Mouse (Mus musculus) B cell, adult 62 days (primary cell): ENCODE data around the gene Pigt. TPM values are rescaled to one million over a fixed set of nuclear protein-coding genes. Genes with fewer than 3 reads are reported as not detected.

ENCODE experiments used
- total RNA-seq: library from RNA; stranded (reverse); gene quantifications from 4 replicates; pipeline ENCODE4 v1.2.4, GENCODE M21; 2023

Gene Pigt
- total RNA-seq, result 66.6 to 71.3 TPM (median 70.8 TPM) in 4 replicates

GRCm38 (mm10) chr2:164496847-164497690 lies at the start of gene Pigt:
Pigt (plus strand) TSS chr2:164497520.

GRCm38 (mm10) chr2:164456864-164457300 lies 40.4 kb upstream of the Pigt start, which contains the start of gene Sys1:
Sys1 (plus strand) TSS chr2:164456964.

DNA sequence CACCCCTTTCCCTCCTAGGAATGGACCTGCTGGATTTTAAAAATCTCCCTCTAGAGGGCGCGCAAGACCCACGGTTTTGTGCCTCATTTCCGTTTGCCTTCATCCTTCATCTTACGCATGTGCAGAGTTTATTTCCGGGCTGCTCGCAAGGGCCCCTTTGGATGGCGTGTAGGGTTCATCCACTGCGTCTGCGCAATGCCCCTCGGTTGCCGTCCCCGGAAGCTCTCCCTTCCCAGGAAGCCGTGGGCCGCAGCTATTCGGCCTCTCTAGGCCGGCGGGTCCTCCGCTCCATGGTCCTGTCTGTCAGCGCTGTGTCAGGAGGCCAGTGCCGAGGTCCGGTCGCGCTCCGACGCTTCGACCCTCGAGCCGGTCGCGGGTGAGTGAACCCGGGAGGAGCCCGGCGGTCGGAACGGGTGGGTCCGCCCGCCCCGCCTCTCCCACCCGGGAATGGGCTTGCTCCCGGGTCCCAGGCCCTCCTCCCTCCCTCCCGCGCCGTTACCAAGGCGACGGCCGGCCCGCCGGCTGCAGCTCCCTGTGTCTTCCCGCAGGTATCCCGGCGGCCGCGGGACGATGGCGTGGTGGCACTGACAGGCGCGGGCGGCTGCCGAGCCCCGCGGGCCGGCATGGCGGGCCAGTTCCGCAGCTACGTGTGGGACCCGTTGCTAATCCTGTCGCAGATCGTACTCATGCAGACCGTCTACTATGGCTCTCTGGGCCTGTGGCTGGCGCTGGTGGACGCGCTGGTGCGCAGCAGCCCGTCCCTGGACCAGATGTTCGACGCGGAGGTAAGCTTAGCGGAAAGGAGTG lies 36.4 kb upstream of the Pigt start, which contains the start of gene Gm20458:
TSS of gene Gm20458 (plus strand) at position 223 of the 807 bp plus-strand sequence.

GRCm38 (mm10) chr2:164473624-164474023 lies 23.7 kb upstream of the Pigt start, which contains the start of gene Trp53tg5:
Trp53tg5 (minus strand) TSS chr2:164473724.

DNA sequence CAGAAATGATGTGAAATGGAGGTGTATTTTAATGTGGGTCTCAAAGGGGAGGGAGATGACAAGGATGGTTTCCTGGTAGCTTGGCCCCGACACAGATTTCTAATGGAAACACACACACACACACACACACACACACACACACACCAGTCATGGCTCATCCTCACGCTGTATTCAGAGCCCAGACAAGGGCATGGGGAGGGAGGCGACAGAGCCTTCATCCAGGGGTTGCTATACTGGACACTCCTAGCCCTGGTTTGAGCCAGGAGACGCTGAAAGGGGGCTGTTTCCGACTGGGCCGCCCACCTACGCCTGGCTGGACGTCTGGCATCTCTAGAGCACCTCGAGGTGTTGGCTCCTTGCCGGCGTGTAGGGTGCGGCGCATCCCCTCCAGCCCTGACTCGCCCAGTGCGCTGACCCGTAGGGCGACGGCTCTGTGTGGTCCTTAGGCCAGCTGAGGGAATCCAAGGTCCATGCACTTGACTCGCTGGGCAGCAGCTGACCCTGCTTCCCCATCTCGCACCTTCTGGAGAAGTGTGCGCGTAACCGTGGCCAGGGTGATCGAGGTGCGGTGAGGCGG lies 11.6 kb upstream of the Pigt start, which contains the start of gene Dbndd2:
TSS of gene Dbndd2 (plus strand) at position 426 of the 577 bp plus-strand sequence.

Other genes starting within 250 kb of the Pigt start
- gene Svs3b, start 240.9 kb upstream of the Pigt start, total RNA-seq, result not detected in 4 replicates
- gene Svs4, start 219.1 kb upstream of the Pigt start, total RNA-seq, result not detected in 4 replicates
- not detected in 4 replicates for gene Svs3a, start 208.3 kb upstream of the Pigt start, total RNA-seq
- not detected in 4 replicates for gene Svs6, start 180.8 kb upstream of the Pigt start, total RNA-seq
- gene Svs5, start 164.8 kb upstream of the Pigt start, total RNA-seq, result not detected in 4 replicates
- 4.5 to 7.4 TPM (median 7.1 TPM) in 4 replicates for gene Slpi, start 108.4 kb upstream of the Pigt start, total RNA-seq
- gene Rbpjl, start 94.4 kb upstream of the Pigt start, total RNA-seq, result 0.54 to 0.64 TPM (median 0.60 TPM) in 3 of 4 replicates, not detected in the other
- gene Matn4, start 92.4 kb upstream of the Pigt start, total RNA-seq, result 0.18 to 0.46 TPM (median 0.39 TPM) in 4 replicates
- 166 to 182 TPM (median 177 TPM) in 4 replicates for gene Sdc4, start 53.6 kb upstream of the Pigt start, total RNA-seq
- 54.0 to 63.8 TPM (median 57.4 TPM) in 4 replicates for gene Sys1, start 40.6 kb upstream of the Pigt start, total RNA-seq
- 1.6 to 4.9 TPM in 2 of 4 replicates, not detected in the others for gene Gm20458, start 36.6 kb upstream of the Pigt start, total RNA-seq
- gene Trp53tg5, start 23.8 kb upstream of the Pigt start, total RNA-seq, result not detected in 4 replicates
- gene Dbndd2, start 11.4 kb upstream of the Pigt start, total RNA-seq, result 2.6 to 8.5 TPM (median 4.7 TPM) in 4 replicates
- gene Wfdc2, start 64.9 kb downstream of the Pigt start, total RNA-seq, result not detected in 4 replicates
- gene Spint3, start 75.9 kb downstream of the Pigt start, total RNA-seq, result not detected in 4 replicates
- gene Wfdc6a, start 87.9 kb downstream of the Pigt start, total RNA-seq, result not detected in 4 replicates
- gene Eppin, start 96.1 kb downstream of the Pigt start, total RNA-seq, result not detected in 4 replicates
- not detected in 4 replicates for gene Wfdc6b, start 116.0 kb downstream of the Pigt start, total RNA-seq
- gene Wfdc8, start 116.1 kb downstream of the Pigt start, total RNA-seq, result not detected in 4 replicates
- not detected in 4 replicates for gene Wfdc16, start 141.3 kb downstream of the Pigt start, total RNA-seq
- gene Wfdc10, start 158.5 kb downstream of the Pigt start, total RNA-seq, result 1.5 TPM in 1 of 4 replicates, not detected in the others
- gene Wfdc9, start 159.1 kb downstream of the Pigt start, total RNA-seq, result not detected in 4 replicates
- not detected in 4 replicates for gene Wfdc11, start 176.6 kb downstream of the Pigt start, total RNA-seq
- not detected in 4 replicates for gene Wfdc13, start 187.6 kb downstream of the Pigt start, total RNA-seq
- not detected in 4 replicates for gene Spint4, start 201.0 kb downstream of the Pigt start, total RNA-seq
- gene Spint5, start 217.8 kb downstream of the Pigt start, total RNA-seq, result not detected in 4 replicates
- gene Wfdc3, start 248.4 kb downstream of the Pigt start, total RNA-seq, result not detected in 4 replicates
- 38.4 to 45.2 TPM (median 42.9 TPM) in 4 replicates for gene Dnttip1, start 248.5 kb downstream of the Pigt start, total RNA-seq